Mouse (Mus musculus) cerebellum, adult (tissue): Measurements from ENCODE around the gene Fbxo6.
A peak's percentile ranks its signal among the peaks of the same experiment; 100 is the strongest.
"Not testable (repeated sequence)": the region's sequence is repeated elsewhere in the genome, so short reads cannot be mapped to it uniquely, and the experiment has no call there.

Experiments used
- ATAC-seq: cut with Nextera tagmentation; 2 replicates; pipeline ENCODE4 v1.9.2; 2017; ENCODE audit warnings: mild to moderate bottlenecking, moderate library complexity, mixed read lengths; ENCODE audit not compliant: insufficient number of reproducible peaks, low FRiP score, low TSS enrichment

The Fbxo6 gene

DNA sequence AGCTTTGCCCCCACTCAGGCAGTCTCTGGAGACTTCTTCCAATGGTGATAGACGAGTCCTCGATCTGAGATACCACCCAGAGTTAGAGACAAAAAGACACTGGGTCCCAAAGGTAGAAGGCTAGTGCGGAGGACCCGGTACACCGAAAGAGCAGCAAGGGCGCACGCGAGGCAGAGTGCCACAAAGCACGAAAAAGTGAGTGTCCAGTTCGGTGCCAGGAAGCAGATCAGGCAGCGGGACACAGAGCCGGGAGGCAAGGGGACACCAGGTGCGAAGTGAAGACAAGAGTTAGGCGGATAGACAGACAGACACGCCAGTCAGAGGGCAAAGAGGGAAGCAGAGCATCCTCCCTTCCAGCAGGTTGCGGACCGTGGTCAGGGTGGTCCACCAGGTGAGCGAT lies 21.8 kb downstream of the Fbxo6 start, which contains the start of gene Mad2l2:
Gene Mad2l2, plus strand, starts transcription at position 252 of the 400 bp plus-strand sequence.
- ATAC-seq = no peak

DNA sequence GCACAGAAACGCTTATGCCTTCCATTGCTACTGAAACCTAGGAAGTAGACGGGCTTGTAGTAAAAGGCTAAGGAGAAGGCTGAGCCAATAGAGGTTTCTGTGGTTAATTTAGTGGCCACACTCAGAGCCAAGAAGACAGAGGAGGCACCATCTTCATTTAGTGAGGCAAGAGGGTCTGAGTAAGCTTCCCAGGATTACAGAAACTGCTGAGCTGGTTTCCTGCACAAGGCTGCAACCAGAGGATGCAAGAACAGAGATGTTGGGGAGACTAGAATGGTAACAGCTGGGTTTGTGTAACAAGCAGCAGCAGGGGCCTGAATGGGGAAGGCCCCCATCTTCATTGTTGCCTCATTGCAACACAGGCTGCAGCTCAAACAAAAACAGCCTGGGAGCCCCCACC lies 23.3 kb downstream of the Fbxo6 start:
- ATAC-seq = no peak

DNA sequence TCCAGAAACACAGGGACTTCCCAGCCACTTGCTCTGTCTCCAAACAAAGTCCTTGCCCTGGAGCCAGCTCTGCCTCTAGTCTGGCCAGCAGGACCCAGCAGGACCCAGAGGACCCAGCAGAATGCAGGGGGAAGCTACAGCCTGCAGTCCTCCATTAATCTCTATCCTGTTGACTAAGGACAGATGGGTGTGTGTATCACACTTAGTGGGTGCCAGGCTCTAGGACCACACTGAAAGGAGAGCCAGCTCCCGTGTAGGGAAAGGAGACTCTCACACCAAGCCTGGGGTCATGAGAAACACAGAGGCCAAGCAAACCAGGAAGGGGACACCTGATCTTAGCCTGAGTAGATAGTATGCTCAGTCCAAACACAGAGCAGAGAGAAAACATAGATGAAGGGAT lies 23.7 kb downstream of the Fbxo6 start:
- ATAC-seq = no peak

DNA sequence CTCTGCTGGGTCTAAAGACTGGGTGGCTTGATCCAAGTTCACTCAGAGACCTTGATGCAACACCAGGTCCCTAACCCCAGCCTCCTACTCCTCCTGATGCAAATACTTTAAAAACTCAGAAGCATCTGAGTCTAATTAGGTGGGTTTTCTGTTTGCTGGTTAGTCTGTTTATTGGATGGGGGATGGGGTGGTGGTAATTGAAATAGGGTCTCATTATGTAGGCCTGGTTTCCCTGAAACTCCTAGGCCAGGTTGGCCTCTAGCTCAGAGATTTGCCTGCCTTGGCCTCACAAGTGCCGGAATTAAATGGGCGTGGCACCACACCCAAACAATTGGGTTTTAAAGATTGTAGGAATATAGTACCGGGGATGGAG lies 29.3 kb downstream of the Fbxo6 start:
- ATAC-seq = no peak

DNA sequence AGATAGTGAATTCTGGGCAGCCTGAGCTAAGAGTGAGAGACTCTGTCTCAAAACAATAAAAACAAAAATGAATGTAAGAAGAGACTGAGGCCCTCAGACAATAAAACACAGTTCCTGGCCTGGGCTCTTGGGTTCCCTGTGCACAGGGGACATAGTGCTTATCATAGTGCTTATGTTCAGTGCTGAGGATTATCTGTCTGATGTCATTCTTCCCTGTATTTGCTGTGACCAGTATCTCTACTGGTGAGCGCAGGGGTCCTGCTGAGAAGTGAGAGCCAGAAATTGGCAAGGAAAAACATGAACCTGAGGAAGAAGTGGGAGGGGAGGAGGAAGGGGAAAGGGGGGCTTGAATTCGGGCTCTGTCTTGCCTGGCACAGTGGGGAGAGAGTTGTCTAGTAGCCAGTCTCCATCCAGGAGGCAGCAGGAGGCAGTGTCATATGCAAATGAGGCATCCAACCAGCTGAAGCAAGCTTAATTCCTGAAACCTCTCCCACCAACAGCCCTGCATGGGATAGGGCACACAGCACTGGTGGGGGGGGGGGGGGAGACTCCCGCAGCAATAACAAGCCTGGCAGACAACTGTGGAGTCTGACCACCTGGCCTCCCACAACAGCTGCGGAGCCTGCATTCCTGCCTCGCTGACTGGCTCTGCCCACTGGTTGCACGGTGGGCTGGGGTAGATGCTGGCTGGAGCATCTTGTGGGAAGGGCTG lies 29.8 kb downstream of the Fbxo6 start:
- no peak for ATAC-seq

DNA sequence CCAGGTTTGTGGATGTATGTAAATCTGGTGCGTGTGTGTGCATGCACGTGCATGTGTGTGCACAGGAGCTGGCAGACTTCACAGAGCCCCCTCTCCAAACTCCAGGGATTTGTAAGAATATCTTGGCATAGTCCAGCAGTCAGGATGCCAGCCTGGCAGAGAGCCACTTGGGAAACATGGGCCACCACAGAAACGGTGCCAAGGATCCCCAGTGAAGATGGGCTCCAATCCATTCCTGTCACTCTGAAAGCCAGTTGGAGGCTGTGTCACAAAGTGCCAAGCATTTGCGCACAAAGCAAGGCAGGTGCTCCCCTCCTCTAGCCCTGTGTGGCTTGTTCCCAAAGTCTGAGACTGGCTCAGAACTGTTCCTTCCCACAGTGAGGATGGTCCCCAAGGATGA lies 30.6 kb downstream of the Fbxo6 start:
- no peak for ATAC-seq

DNA sequence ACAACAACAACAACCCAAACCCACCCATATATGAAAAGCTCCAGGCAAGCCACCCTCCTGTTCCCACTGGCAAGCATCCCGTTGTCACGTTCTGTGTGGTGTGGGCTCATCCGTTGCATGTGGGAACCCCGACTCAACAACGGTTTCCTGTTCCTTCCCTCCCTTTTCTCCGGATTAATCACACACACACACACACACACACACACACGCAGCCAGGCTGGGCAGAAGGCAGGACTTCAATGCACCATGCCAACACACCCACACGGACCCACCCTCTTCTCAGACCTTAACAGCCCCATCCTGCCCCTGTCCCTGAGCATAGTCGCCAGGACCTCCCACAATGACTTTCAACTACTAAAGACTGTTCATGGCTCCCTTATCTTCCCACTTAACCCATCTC lies 31.4 kb downstream of the Fbxo6 start:
- ATAC-seq = no peak

DNA sequence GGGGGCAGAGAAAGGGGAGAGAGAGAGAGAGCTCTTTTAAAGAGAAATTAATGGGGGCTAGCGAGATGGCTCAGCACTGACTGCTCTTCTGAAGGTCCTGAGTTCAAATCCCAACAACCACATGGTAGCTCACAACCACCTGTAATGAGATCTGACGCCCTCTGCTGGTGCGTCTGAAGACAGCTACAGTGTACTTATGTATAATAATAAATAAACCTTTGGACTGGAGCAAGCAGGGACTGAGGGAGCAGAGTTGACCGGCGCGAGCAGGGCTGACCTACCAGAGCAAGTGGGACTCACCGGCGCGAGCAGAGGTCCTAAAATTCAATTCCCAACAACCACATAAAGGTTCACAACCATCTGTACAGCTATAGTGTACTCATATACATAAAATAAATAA lies 32.4 kb downstream of the Fbxo6 start:
- not testable (repeated sequence) for ATAC-seq

DNA sequence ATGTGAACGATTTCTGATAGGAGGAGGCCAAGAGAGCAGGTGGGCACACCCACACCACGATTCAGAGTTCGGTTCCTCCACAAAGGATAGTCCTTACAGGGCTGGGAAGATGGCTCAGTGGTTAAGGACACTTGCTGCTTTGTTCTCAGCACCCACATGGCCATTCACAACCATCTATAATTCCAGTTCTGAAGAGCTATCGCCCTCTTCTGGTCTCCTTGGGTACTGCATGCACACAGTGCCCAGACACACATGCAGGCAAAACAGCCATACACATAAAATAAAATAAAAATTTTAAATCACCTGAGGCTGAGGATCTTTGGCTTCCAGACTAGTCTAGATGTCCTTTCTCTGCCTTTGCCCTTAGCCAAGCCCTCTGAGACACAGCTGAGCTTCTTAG lies 34.5 kb downstream of the Fbxo6 start:
- no peak for ATAC-seq

DNA sequence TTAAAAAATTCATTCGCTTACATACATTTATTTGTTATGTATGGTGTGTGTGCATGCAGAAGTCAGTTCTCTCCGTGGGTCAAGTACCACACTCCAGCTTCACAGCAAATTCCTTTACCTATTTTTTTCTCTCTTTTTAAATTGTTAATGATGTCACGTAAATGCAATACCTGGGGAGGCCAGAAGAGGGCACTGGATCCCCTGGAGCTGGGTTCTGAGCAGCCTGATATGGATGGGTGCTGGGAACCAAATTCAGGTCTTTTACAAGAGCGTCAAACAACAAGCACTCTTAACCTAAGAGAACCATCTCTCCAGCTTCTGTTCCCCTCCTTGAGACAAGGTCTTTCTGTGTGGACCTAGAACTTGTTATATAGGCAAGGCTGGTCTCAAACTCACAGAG lies 35.3 kb downstream of the Fbxo6 start:
- ATAC-seq = no peak

DNA sequence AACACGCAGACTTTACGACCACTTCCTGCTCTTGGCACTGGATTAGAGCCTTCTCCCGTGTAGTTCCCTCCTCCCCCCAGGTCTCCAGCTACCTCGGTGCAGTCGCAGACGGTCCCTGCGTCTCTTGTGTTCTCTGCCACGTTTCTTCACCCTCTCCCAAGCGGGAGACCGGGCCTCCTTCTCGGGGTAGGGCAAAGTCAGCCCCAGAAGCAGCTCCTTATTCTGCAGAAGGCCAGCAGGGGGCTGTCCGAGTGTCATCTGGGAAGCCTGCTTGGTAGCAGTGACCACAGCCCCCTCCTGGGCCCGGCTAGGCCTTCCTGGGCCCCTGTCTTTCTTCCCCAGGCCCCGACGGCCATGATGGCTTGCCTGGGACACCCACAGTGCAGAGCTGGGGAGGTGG lies 36.5 kb downstream of the Fbxo6 start:
- ATAC-seq = no peak

DNA sequence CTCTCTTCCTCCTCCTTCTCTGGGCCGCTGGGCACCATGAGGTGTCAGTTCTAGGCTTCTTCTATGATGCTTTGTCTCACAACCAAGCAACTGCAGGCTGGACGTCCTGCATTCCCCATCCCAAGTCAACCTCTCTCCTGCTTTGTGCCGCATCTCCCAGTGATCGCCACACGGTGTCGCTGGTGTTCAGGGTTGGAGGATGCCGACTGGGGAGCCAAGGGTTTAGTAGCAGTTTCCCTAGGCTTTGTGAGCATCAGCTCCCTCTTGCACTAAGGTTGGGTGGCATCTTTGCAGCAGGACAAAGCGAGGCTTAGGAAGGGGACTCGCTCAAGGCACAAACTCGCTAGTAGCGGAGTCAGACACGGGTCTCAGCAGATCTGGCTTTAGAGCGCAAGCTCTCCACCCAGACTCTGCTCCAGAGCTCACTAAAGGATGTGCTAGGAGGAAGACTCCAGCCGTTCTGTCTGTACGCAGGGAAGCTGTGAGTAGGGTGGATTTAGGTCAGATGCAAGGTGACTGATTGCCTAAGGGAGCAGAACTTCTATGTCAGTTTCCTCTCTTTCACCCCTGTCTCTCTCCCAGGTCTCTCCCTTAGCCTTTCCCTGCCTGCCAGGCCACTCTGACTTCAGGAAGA lies 37.1 kb downstream of the Fbxo6 start:
- ATAC-seq = peak; percentile 74; the same call in 1 of the 2 replicates

DNA sequence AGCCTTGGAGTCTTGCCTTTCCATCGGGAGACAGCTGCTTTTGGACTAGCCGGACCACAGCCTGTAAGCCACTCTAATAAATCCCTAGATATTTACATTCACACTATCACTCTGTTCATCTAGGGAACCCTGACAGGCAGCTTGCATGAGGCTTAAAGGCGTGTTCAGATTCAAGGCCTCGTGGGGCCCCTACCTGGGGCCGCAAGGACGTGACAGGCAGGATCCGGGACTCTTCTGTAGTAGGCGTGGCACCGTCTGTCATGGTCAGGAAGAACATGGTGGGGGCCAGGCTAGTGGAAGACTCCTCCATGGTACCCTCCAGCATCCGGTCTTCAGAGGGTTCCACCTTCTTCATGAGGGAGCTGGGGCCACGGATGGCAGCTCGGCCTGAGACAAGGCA lies 39.4 kb downstream of the Fbxo6 start:
- no peak for ATAC-seq

DNA sequence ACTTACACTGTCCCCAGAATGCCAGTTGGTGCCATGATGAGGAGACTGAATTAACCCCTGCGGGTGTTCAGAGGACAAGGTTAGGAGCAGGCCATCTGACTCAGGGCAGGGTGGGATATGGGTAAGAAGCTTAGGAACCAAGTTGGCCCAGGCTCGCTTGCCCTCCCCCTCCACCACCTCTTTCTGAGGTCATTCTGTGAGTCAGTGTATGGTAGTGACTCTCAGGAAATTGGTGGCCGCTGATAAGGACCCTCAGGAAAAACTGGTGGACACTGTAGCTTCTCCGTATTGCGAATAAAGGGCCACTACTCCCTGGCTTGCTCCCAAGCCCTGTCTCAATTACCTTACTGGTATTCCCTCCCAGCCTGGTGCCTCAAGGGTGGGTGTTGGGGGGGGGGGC lies 42.7 kb downstream of the Fbxo6 start:
- no peak for ATAC-seq

DNA sequence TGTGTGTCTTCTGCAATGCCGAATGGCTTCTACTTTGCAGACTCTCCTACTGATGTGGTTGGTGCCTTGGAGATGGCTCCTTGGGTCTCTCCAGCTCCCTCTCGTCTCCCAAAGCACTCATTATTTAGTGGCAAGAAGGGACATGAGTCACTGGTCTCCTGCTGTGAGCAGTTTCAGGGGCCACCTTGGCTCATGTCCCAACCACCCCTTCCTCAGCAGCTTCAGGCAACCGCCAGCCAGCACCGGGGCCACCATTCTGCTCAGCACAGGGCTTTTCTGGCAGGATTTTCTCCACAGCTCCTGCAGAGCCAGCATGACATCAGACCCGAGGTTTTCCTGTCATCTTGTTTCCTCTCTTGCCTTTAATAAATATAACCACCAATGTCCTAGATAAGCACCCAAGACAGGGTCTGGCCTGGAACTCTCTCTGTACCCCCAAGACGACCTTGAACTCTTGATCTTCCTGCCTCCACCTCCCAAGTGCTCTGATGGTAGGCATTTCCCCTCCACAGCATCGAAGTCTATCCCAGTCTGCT lies 43.3 kb downstream of the Fbxo6 start:
- no peak for ATAC-seq

DNA sequence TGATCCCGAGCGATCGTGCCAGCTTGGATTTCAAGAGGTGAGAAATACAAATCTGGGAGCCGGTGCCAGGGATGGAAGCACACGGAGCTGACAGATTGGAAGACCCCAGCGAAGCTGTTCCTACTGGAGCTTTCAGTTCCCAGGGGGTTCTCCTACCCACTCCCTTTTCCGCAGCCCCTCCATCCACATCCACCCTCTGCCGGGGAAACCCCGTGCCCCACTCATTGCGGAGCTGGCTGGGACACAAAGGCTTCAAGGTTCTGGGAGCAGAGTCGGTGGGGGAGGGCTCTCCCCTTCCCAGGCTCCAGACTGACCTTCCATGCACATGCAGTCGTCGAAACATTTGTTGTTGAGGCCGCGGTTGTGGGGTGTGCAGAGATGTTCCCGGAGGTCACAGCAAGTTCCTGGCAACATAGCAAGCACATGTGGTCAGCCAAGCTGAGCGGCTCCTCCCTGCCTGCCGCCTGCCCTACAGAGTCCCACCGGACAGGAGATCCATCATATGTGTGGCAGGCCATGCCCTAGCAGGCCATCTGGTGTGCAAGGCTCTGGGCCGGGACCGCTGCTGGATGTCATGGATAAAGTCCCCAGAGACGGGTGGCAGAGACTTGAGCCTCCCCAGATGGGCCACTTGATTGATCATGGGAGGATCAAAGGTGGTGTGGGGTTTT lies 44.2 kb downstream of the Fbxo6 start:
- no peak for ATAC-seq

DNA sequence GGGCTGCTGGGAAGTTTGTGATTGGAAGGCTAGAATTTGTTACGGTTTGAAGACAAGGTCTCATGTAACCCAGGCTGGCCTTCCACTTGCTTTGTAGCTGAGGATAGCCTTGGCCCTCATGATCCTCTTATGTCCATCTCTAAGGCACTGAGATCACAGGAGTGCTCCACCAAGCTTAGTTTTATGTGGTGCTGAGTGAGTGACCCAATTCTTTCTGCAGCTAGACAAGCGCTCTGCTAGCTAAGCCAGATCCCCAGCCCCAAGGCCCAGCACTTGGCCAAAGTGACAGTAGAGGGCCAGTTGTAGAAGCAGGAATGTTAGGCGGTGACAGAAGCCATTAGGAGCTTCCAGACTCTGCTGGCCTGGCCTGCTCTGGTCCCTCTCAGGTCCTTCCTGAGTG lies 47.8 kb downstream of the Fbxo6 start:
- ATAC-seq = no peak

DNA sequence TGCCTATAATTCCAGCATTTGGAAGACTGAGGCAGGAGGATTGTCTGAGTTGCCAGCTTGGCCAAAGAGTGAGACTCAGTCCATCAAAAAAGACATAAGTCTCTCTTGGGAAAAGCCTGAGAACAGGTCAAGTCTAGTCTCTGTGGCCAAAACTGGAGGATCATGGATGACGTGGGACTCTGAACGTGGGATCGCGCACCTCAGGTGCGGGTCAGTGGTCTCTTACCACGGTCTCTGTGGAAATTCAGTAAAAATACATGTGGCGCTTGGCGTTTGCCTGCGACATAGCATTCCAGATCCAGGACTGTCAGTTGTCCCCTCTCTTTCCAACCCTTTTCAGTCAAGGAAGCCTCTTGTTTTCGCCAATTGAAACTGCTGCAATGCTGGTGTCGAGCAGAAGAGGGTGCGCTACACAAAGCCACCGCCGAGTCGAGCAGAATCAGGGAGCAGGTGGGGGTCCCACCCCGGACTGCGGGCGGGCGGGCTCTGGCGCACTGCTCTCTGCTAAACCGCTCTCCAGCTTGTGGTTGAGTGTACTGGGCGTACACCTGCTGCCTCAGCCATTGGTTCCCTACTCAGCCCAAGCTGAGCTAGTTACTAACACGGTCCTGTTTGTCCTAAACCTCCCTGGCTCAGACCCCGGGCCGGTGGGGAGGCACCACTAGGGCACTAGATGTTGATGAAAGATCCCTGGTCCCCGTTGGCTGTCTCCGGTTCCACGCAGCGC lies 50.0 kb downstream of the Fbxo6 start:
- ATAC-seq = peak; percentile 83; the same call in 1 of the 2 replicates

DNA sequence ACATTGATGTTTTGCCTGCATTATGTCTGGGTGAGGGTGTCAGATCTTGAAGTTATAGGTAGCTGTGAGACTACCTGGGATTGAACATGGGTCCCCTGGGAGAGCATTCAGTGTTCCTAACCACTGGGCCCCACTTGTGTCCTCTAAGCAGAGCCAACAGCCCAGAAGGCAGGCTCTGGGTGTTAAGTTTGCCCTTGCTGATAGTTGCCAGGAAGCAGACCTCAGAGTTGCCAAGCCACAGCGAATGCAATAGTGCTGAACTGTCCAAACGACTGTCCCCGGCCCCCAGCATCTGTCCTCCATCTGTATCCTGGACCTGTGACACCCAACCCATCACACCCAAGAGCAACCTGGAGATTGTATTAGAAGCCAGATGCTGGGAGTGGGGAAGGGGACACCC lies 53.3 kb downstream of the Fbxo6 start:
- no peak for ATAC-seq

DNA sequence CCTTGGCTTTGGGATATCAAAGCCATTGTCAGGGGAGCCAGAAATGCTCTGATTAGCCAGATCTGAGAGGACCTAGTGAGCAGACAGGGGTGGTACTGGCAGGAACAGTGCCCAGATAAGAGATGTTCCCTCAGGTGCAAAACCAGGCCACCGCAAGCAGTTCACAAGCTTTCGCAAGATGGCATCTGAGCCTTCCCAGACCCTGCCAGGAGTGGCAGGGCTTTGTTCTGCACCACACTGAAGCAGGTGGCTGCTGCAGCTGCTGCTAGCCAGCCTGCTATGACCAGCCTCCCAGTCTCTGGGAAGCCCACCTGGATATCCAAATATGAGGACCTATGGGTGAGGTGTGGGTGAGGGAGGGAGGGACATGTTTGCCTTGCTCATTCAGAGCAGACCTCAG lies 54.0 kb downstream of the Fbxo6 start:
- no peak for ATAC-seq
